Mouse (Mus musculus) lung, embryonic 15.5 days (tissue): ENCODE data around the gene Osbpl6. TPM values are rescaled to one million over a fixed set of nuclear protein-coding genes. Genes with fewer than 3 reads are reported as not detected.
A peak's percentile ranks its signal among the peaks of the same experiment; 100 is the strongest.

Experiments
- ATAC-seq: fragments of 200-750 bp; cut with Nextera tagmentation; 2 replicates; pipeline ENCODE4 v1.8.0; 2017; ENCODE audit warnings: moderate number of reproducible peaks, borderline replicate concordance; ENCODE audit not compliant: low FRiP score, low TSS enrichment; ENCODE audit errors: extremely low read depth
- H3K27ac ChIP-seq: fragments of 300-500 bp; sonication (generic); 2 replicates; pipeline ENCODE4 v1.5.1; 2015; ENCODE audit warnings: moderate library complexity, mild to moderate bottlenecking, inconsistent platforms
- H3K27me3 ChIP-seq: fragments of 300-500 bp; sonication (generic); 2 replicates; pipeline ENCODE4 v1.6.1; 2015; ENCODE audit warnings: inconsistent platforms
- H3K36me3 ChIP-seq: fragments of 300-500 bp; sonication (generic); 2 replicates; pipeline ENCODE4 v1.6.1; 2015; ENCODE audit warnings: inconsistent platforms
- H3K4me1 ChIP-seq: fragments of 300-500 bp; sonication (generic); 2 replicates; pipeline ENCODE4 v1.6.1; 2015; ENCODE audit warnings: inconsistent platforms
- H3K4me2 ChIP-seq: fragments of 300-500 bp; sonication (generic); 2 replicates; pipeline ENCODE4 v1.6.1; 2015; ENCODE audit warnings: inconsistent platforms, mild to moderate bottlenecking, moderate library complexity
- H3K4me3 ChIP-seq: fragments of 300-500 bp; sonication (generic); 2 replicates; pipeline ENCODE4 v1.5.1; 2015; ENCODE audit warnings: mild to moderate bottlenecking, inconsistent platforms
- H3K9ac ChIP-seq: fragments of 300-500 bp; sonication (generic); 2 replicates; pipeline ENCODE4 v1.6.1; 2015; ENCODE audit warnings: inconsistent platforms
- H3K9me3 ChIP-seq: fragments of 300-500 bp; sonication (generic); 2 replicates; pipeline ENCODE4 v1.6.1; 2016; ENCODE audit warnings: inconsistent platforms
- WGBS: fragments of 180-500 bp; shearing (Covaris S2); methylation state at CpG from one replicate; pipeline ENCODE4 v1.1.7; 2015; 5-methylcytosine and 5-hydroxymethylcytosine counted together
- polyA plus RNA-seq: library from polyadenylated mRNA; unstranded; fragments of >200 nt; fragmentation: Nextera tagmentation; extraction: Ambion mirVana; gene quantifications from 2 replicates; pipeline ENCODE4 v1.2.1, GENCODE M21; 2015

Gene Osbpl6
- polyA plus RNA-seq, 1 experiment from 2014 or later, result 21.1 TPM

DNA sequence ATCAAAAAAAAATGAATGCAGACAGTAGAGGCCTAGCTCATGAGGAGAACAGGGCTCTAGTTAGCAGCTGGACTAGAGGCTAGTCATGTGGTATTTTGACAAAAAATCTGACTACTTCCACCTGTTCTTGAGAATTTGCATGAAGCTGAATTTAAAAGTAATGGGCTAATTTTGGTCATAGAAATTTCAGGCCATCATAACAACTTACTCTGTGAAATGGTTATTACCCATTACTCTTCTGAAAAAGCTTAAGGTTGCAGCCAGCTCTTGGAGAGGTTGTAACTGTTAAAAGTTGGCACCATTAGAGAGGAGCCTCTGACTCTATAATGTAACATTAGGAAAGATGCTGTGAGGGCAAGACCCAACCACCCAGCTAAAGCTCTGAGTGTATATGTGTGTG is 19.8 kb upstream of the Osbpl6 start:
- Histone ChIP-seq H3K36me3 (peaks cover 17% of the 10 kb centered on the region), H3K4me3 (no peak overlapping the region), H3K27ac (no peak overlapping the region), H3K9me3 (no peaks in the 10 kb centered on the region), H3K4me2 (no peak overlapping the region), H3K27me3 (no peaks in the 10 kb centered on the region), H3K4me1 (no peaks in the 10 kb centered on the region), H3K9ac (no peak overlapping the region)
- ATAC-seq, result no peak

DNA sequence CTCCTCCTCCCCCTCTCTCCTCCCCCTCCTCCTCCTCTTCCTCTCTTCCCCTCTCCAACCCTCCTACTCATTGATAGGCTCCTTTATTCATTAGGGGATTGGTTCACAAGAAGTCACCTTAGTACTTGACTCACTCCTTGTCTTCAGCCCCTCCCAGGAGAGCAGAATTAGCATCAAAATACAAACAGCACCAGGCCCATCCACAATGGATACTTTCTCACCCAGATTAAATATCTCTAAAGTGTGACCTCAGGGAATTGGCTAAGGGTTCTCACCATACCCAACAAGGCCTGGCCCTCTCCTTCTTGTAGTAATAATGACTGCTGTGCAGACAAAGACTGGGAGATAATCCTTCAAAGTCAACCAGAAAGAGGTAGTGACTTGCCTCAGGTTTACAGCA is 6.1 kb upstream of the Osbpl6 start:
- no peak overlapping the region for H3K4me3 ChIP-seq
- H3K36me3 ChIP-seq, result no peaks in the 10 kb centered on the region
- ATAC-seq, result no peak
- no peak overlapping the region for H3K9ac ChIP-seq
- H3K27ac ChIP-seq, result no peak overlapping the region
- no peak overlapping the region for H3K4me2 ChIP-seq
- H3K9me3 ChIP-seq, result no peaks in the 10 kb centered on the region
- peaks cover 11% of the 10 kb centered on the region; the same call in 1 of the 2 replicates for H3K27me3 ChIP-seq
- no peaks in the 10 kb centered on the region for H3K4me1 ChIP-seq

DNA sequence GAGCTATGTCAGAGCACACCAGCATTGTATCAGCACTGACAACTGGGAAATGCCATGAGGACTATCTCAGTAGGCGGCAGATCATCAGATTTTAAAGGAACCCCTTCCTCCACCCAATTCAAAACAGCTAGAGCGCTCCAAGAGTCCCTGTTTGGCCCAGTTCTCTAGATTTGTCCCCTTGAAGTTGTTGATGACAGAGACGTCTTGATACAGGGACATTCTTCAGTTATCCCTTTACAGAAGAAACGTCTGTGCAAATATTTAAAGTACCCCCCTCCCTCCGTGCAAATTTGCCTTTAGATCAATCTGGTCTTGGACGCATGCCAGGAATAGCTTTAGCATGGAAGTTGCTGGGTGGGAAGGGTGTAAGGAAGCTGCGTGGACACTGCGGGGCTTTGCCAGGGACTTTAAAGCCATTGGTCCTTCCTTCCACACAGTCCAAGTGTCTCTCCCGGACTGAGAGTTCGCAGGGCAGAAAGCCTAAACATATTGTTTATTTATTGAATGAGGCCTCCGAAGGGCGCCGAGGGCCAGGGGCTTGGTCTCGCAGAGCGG is 635 bp upstream of the Osbpl6 start:
- H3K4me2 ChIP-seq, result peak overlapping the region; percentile 71
- no peaks in the 10 kb centered on the region for H3K36me3 ChIP-seq
- peak; percentile 37; the same call in 1 of the 2 replicates for ATAC-seq
- H3K27ac ChIP-seq, result peak overlapping the region; percentile 83
- H3K4me3 ChIP-seq, result peak overlapping the region; percentile 65
- WGBS, result under 1% methylated on average over 15 of the region's 15 CpGs
- H3K4me1 ChIP-seq, result peaks cover 4% of the 10 kb centered on the region; the same call in 1 of the 2 replicates
- H3K9ac ChIP-seq, result peak overlapping the region; percentile 81
- peaks cover 11% of the 10 kb centered on the region; the same call in 1 of the 2 replicates for H3K27me3 ChIP-seq
- no peaks in the 10 kb centered on the region for H3K9me3 ChIP-seq

DNA sequence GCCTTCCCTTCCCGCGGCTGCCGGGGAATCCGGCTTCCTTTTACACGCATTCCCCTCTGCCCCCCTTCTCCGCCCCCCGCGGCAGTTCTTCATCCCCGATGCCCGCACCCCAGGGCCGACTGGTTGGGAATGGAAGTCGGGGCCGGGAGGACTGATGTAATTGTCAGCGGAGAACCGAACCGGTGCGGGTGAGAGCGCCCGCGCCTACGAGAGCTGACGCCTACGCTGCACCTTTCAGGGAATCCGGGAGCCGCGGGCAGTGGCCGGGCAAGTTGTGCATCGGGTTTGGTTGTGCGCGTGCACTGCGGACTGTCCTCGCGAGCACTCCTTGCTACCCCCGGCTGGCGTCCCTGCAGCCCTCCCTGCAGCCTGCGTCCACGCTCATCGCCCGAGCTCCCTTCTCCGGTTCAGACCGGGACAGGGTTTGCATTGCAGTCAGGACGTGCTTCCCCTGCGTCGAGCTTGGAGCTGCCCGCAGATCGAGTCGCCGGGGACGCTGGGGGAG is 681 bp downstream of the Osbpl6 start:
- Histone ChIP-seq H3K4me1 (peaks cover 4% of the 10 kb centered on the region; the same call in 1 of the 2 replicates), H3K9me3 (no peaks in the 10 kb centered on the region), H3K9ac (peak overlapping the region; percentile 81), H3K27ac (peak overlapping the region; percentile 65), H3K4me3 (peak overlapping the region; percentile 65), H3K4me2 (peak overlapping the region; percentile 71), H3K27me3 (peaks cover 11% of the 10 kb centered on the region; the same call in 1 of the 2 replicates), H3K36me3 (no peaks in the 10 kb centered on the region)
- ATAC-seq, result peak; percentile 50
- WGBS, result under 1% methylated on average over 48 of the region's 49 CpGs

DNA sequence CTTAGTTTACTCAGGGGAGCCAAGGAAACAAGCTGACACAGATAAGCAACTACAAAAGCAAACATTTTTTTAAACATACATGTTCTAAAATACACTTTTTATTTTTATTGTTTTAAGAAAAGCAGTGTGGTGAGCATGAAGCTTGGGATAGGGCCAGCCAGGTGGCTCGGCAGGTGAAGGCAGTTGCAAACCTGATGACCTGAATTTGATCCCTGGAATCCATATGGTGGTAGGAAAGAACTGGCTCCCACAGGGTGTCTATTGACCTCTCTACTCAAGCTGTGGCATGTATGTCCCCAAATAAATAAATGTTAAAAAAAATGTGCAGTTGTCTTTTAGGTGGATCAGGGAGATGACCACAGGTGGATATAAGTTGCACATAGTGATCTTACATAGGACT is 3.2 kb downstream of the Osbpl6 start:
- Histone ChIP-seq H3K9ac (no peak overlapping the region), H3K4me3 (no peak overlapping the region), H3K27me3 (peaks cover 3% of the 10 kb centered on the region; the same call in 1 of the 2 replicates), H3K36me3 (no peaks in the 10 kb centered on the region), H3K4me2 (no peak overlapping the region), H3K4me1 (peaks cover 4% of the 10 kb centered on the region; the same call in 1 of the 2 replicates), H3K9me3 (no peaks in the 10 kb centered on the region), H3K27ac (no peak overlapping the region)
- WGBS, result 79% methylated on average over 1 of the region's 1 CpGs
- ATAC-seq, result no peak

DNA sequence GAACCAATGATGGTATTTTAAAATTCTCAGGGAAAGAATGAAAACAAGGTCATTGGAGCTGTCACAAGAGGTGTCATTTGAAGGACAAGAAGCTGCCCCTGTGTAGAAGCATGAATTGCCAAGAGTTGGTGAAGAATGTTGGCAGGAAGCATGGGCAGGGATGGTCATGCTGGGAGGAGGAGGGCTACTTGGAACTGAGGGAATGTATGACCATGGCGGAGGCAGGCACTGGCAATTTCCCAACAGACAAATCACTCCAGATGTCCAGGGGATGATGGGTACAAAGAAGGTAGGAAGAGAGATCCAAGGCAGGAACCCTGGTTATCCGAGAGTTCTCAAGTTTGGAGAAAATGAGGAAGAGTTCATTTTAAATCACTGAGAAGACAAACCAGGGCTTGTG is 3.7 kb downstream of the Osbpl6 start:
- ATAC-seq, result no peak
- H3K27ac ChIP-seq, result no peak overlapping the region
- no peaks in the 10 kb centered on the region for H3K9me3 ChIP-seq
- H3K4me2 ChIP-seq, result no peak overlapping the region
- H3K4me3 ChIP-seq, result no peak overlapping the region
- peaks cover 4% of the 10 kb centered on the region; the same call in 1 of the 2 replicates for H3K4me1 ChIP-seq
- WGBS, result 93% methylated on average over 2 of the region's 2 CpGs
- no peak overlapping the region for H3K9ac ChIP-seq
- H3K27me3 ChIP-seq, result no peaks in the 10 kb centered on the region; the same call in 1 of the 2 replicates
- H3K36me3 ChIP-seq, result no peaks in the 10 kb centered on the region

DNA sequence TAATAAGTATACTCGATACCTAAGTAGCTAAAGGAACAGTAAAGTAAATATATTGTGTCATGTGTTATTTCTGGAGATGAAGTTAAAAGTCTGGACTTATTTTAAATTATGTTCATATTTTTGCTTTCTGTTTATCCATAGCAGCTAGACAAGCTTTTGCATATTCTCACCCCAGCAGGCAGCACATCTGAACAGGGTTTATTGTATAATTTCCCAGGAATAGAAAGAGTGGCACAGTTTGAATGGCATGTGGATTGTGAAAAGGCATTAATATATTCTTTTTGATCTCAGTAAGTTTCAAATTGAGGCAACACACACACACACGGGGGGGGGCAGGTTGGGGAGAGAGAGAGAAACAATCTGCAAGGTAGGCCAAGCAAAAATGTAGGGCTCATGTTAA is 6.6 kb downstream of the Osbpl6 start:
- WGBS, result 70% methylated on average over 2 of the region's 2 CpGs
- H3K9ac ChIP-seq, result no peak overlapping the region
- H3K4me1 ChIP-seq, result no peaks in the 10 kb centered on the region; the same call in 1 of the 2 replicates
- no peak overlapping the region for H3K27ac ChIP-seq
- no peak overlapping the region for H3K4me3 ChIP-seq
- H3K9me3 ChIP-seq, result no peaks in the 10 kb centered on the region
- H3K36me3 ChIP-seq, result no peaks in the 10 kb centered on the region
- no peaks in the 10 kb centered on the region for H3K27me3 ChIP-seq
- ATAC-seq, result no peak
- no peak overlapping the region for H3K4me2 ChIP-seq

DNA sequence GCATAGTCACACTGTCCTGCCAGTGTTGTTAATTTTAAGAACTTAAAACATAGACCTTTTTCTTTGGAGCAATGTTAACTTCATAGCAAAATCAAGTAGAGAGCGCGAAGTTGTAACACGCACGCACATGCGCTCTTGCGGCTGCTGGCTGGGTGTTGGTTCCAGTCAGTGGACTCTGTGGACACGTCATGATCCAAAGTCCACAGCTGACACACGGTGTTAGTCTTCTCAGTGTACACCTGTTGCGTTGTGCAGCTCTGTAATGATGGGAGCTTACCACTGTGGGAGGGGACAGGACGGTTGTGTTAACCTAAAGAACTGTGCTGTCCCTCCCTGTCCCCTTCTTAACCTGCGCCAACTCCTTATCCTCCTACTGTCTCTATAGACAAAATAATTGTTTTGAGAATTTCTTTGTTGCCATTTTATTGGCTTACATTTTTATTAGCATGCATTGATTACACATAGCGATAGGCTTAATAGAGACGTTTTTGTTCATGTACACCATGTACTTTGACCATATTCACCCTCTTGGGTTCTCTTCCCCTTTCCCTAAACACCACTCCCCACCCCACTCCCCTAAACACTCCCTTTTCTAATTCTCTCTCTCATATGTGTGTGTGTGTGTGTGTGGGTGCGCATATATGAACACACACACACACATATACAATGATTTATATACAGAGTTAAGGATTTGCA is 11.3 kb downstream of the Osbpl6 start:
- Histone ChIP-seq H3K9ac (no peak overlapping the region), H3K36me3 (no peaks in the 10 kb centered on the region), H3K27me3 (no peaks in the 10 kb centered on the region), H3K27ac (no peak overlapping the region), H3K4me2 (no peak overlapping the region), H3K4me3 (no peak overlapping the region), H3K9me3 (no peaks in the 10 kb centered on the region), H3K4me1 (no peaks in the 10 kb centered on the region)
- 92% methylated on average over 14 of the region's 14 CpGs for WGBS
- ATAC-seq, result no peak

DNA sequence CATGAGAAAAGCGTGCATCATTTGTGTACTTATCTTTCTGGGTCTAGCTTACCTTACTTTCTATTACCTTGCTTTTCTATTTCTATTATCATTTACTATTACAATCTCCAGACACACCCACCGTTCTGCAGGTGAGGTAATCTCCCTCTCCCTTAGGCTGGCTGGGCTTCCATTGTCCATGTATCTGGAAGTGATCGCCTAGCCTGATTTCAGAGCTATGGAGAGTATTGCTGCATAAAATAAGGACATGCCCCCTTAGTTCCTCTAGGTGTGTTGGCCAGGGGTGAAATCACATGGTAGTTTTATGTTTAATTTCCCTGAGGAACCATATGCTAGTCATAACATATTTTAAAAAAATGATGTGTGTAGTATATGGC is 11.8 kb downstream of the Osbpl6 start:
- Histone ChIP-seq H3K9ac (no peak overlapping the region), H3K27ac (no peak overlapping the region), H3K27me3 (no peaks in the 10 kb centered on the region), H3K36me3 (no peaks in the 10 kb centered on the region), H3K4me3 (no peak overlapping the region), H3K4me2 (no peak overlapping the region), H3K4me1 (no peaks in the 10 kb centered on the region), H3K9me3 (no peaks in the 10 kb centered on the region)
- no peak for ATAC-seq
- 93% methylated on average over 3 of the region's 3 CpGs for WGBS

DNA sequence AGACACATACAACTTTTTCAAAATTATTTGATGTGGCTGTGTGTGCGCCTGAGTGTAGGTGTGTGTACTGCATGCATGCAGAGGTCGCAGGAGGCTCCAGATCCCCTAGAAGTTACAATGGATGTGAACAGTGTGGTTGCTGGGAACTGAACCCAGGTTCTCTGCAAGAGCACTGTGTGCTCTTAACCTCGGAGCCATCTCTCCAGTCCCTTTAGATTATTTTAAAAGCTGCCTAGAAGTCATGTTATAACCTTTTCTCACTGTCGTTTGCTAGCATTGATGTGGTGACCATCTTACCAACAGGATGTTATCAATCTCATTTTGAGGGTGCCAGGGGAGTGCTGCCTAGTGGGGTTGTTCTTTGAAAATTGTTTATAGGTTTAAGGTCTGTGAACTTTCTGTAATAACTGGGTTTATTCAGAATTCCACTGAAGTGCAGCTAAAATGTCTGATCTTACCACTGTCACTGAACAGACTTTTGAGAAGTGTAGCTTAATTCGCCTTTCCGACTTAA is 15.2 kb downstream of the Osbpl6 start:
- Histone ChIP-seq H3K9ac (no peak overlapping the region), H3K36me3 (no peaks in the 10 kb centered on the region), H3K4me2 (no peak overlapping the region), H3K4me3 (no peak overlapping the region), H3K27me3 (no peaks in the 10 kb centered on the region), H3K4me1 (0 out of 2 replicates have a peak, but pooled peaks cover 1% of the 10 kb centered on the region), H3K9me3 (no peaks in the 10 kb centered on the region), H3K27ac (no peak overlapping the region)
- ATAC-seq, result no peak
- 57% methylated on average over 6 of the region's 6 CpGs for WGBS

DNA sequence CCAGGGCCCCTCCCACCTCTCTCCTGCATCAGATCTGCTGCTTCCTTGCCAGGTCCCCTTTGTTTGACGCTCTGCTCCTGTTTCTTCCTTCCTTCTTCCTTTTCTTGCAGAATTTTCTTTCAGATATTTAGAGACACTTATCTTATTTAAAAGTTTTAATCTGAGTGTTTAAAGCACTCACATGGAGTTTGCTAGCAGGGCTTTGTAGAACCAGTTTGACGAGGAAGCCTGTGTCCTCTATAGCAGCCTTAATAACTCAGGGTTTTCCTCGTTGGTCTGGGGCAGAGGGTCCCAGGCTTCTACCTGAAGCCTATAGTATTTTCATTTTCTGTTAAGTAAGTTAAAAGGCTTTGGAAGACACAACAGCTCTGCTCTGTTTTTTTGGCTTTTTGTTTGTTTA is 20.5 kb downstream of the Osbpl6 start:
- no peak for ATAC-seq
- H3K9ac ChIP-seq, result no peak overlapping the region
- H3K36me3 ChIP-seq, result no peaks in the 10 kb centered on the region
- H3K27me3 ChIP-seq, result no peaks in the 10 kb centered on the region
- no peaks in the 10 kb centered on the region for H3K9me3 ChIP-seq
- peaks cover 9% of the 10 kb centered on the region; the same call in 1 of the 2 replicates for H3K4me1 ChIP-seq
- H3K4me2 ChIP-seq, result no peak overlapping the region
- no peak overlapping the region for H3K27ac ChIP-seq
- H3K4me3 ChIP-seq, result no peak overlapping the region
- 47% methylated on average over 3 of the region's 3 CpGs for WGBS

DNA sequence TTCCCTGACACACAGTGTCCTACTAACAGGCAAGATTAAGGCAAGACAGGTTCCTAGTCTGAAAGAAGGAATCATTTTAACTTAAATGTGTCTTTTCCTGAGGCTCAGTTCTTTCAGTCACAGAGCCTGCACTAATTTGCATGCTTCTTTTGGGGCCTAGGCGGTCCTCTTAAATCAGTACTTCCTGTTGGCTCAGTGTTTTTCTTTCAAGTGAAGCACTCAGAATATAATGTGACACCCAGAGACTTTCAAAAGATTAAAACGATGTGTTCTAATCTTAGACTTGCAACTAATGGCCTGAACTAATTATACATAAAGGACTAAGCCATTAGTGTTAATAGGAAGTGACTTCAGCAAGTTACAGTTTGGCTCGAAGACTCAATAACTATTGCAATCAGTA is 23.0 kb downstream of the Osbpl6 start:
- H3K9ac ChIP-seq, result no peak overlapping the region
- no peaks in the 10 kb centered on the region for H3K9me3 ChIP-seq
- H3K4me1 ChIP-seq, result peaks cover 9% of the 10 kb centered on the region; the same call in 1 of the 2 replicates
- no peaks in the 10 kb centered on the region for H3K36me3 ChIP-seq
- ATAC-seq, result no peak
- 63% methylated on average over 3 of the region's 3 CpGs for WGBS
- no peak overlapping the region for H3K4me3 ChIP-seq
- no peaks in the 10 kb centered on the region for H3K27me3 ChIP-seq
- H3K27ac ChIP-seq, result no peak overlapping the region
- H3K4me2 ChIP-seq, result no peak overlapping the region
